Mouse (Mus musculus) CH12.LX (cell line): Measurements from ENCODE around the gene Cd81. TPM values are rescaled to one million over a fixed set of nuclear protein-coding genes. Genes with fewer than 3 reads are reported as not detected.
A peak's percentile ranks its signal among the peaks of the same experiment; 100 is the strongest.

Experiments
- DNase-seq: peaks from one replicate; pipeline ENCODE4 v3.0.0-alpha.2; 2013; ENCODE audit errors: extremely low read depth
- H3K27ac ChIP-seq: 2 replicates; pipeline ENCODE4 v1.5.1; 2012; ENCODE audit warnings: low read depth, mild to moderate bottlenecking, control low read depth, moderate library complexity; ENCODE audit not compliant: insufficient read depth
- H3K27me3 ChIP-seq: replicated peaks from 2 replicates; pipeline ENCODE3; 2012; ENCODE audit warnings: inconsistent platforms
- H3K36me3 ChIP-seq, 2 experiments: replicated peaks in 1 of 2; 2 replicates each; pipeline versions ENCODE3 to v1.6.1; 2012; ENCODE audit warnings: inconsistent platforms in 1 of 2, low read length in 1 of 2, mild to moderate bottlenecking in 1 of 2, mixed read lengths in 1 of 2, moderate library complexity in 1 of 2; ENCODE audit not compliant: control insufficient read depth in 1 of 2, insufficient read depth in 1 of 2
- H3K4me1 ChIP-seq, 2 experiments: 2 replicates each; pipeline ENCODE4 v1.6.1; 2012; ENCODE audit warnings: inconsistent platforms in 1 of 2, moderate library complexity in 1 of 2; ENCODE audit not compliant: insufficient read depth in 2 of 2, control insufficient read depth in 1 of 2
- H3K4me2 ChIP-seq: 2 replicates; pipeline ENCODE4 v1.6.1; 2012; ENCODE audit warnings: low read depth, mild to moderate bottlenecking, control low read depth; ENCODE audit not compliant: poor library complexity, insufficient read depth, severe bottlenecking
- H3K4me3 ChIP-seq, 3 experiments: fragments of 150-350 bp in 1 of 3; sonication (generic) in 1 of 3; replicated peaks in 1 of 3; 2 replicates each; pipeline versions ENCODE3 to v1.5.1; 2011 to 2012; ENCODE audit warnings: low read depth in 2 of 3, low read length in 2 of 3, mild to moderate bottlenecking in 2 of 3, moderate library complexity in 2 of 3, control low read depth in 1 of 3, improper control_type of control experiment in 1 of 3, inconsistent platforms in 1 of 3, mixed read lengths in 1 of 3; ENCODE audit not compliant: poor library complexity in 1 of 3
- H3K79me2 ChIP-seq: replicated peaks from 2 replicates; pipeline ENCODE4 v1.6.1; 2012; ENCODE audit warnings: mild to moderate bottlenecking, moderate library complexity; ENCODE audit not compliant: control insufficient read depth, poor library complexity, insufficient read depth, severe bottlenecking; ENCODE audit errors: extremely low read depth
- H3K9ac ChIP-seq: 2 replicates; pipeline ENCODE4 v1.6.1; 2012; ENCODE audit warnings: low read depth, mild to moderate bottlenecking, control low read depth, moderate library complexity; ENCODE audit not compliant: insufficient read depth
- H3K9me3 ChIP-seq: replicated peaks from 2 replicates; pipeline ENCODE3; 2012; ENCODE audit warnings: low read length, inconsistent platforms, mixed read lengths
- BHLHE40 ChIP-seq: IDR thresholded peaks from 2 replicates; pipeline ENCODE4 v1.6.1; 2011; ENCODE audit warnings: mild to moderate bottlenecking, low read depth, low read length, improper control_type of control experiment
- CHD1 ChIP-seq: IDR thresholded peaks from 2 replicates; pipeline ENCODE4 v1.6.1; 2012; ENCODE audit warnings: low read depth, low read length, improper control_type of control experiment, inconsistent platforms
- CHD2 ChIP-seq: IDR thresholded peaks from 2 replicates; pipeline ENCODE4 v1.6.1; 2011; ENCODE audit warnings: low read length, improper control_type of control experiment
- EP300 ChIP-seq: IDR thresholded peaks from 2 replicates; pipeline ENCODE4 v1.6.1; 2011; ENCODE audit warnings: low read length, improper control_type of control experiment
- ETS1 ChIP-seq: conservative IDR thresholded peaks from 2 replicates; pipeline ENCODE4 v1.6.1; 2012; ENCODE audit warnings: low read depth, mild to moderate bottlenecking, inconsistent platforms, low read length, improper control_type of control experiment, moderate library complexity
- HCFC1 ChIP-seq: IDR thresholded peaks from 2 replicates; pipeline ENCODE4 v1.6.1; 2012; ENCODE audit warnings: low read depth, mild to moderate bottlenecking, inconsistent platforms, low read length, improper control_type of control experiment
- IRF4 ChIP-seq: IDR thresholded peaks from 2 replicates; pipeline ENCODE4 v1.6.1; 2014; ENCODE audit warnings: low read depth, mild to moderate bottlenecking, inconsistent platforms, low read length, improper control_type of control experiment
- JUN ChIP-seq: IDR thresholded peaks from 2 replicates; pipeline ENCODE4 v1.6.1; 2011; ENCODE audit warnings: low read depth, mild to moderate bottlenecking, low read length, improper control_type of control experiment, moderate library complexity; ENCODE audit not compliant: insufficient read depth
- JUND ChIP-seq: conservative IDR thresholded peaks from 2 replicates; pipeline ENCODE4 v1.6.1; 2011; ENCODE audit warnings: low read depth, low read length, improper control_type of control experiment
- KAT2A ChIP-seq: IDR thresholded peaks from 2 replicates; pipeline ENCODE4 v1.6.1; 2012; ENCODE audit warnings: low read length, improper control_type of control experiment, inconsistent platforms; ENCODE audit not compliant: insufficient replicate concordance
- MAFK ChIP-seq: IDR thresholded peaks from 2 replicates; pipeline ENCODE4 v1.6.1; 2011; ENCODE audit warnings: low read length, improper control_type of control experiment; ENCODE audit not compliant: insufficient replicate concordance
- MAZ ChIP-seq: IDR thresholded peaks from 2 replicates; pipeline ENCODE4 v1.6.1; 2012; ENCODE audit warnings: low read depth, mild to moderate bottlenecking, inconsistent platforms, low read length, improper control_type of control experiment, moderate library complexity
- MYC ChIP-seq: IDR thresholded peaks from 2 replicates; pipeline ENCODE4 v1.6.1; 2011; ENCODE audit warnings: low read depth, mild to moderate bottlenecking, improper control_type of control experiment, low read length
- NELFE ChIP-seq: IDR thresholded peaks from 2 replicates; pipeline ENCODE4 v1.6.1; 2011; ENCODE audit warnings: low read depth, low read length, improper control_type of control experiment
- NRF1 ChIP-seq: IDR thresholded peaks from 2 replicates; pipeline ENCODE4 v1.6.1; 2014; ENCODE audit warnings: low read depth, mild to moderate bottlenecking, inconsistent platforms, low read length, improper control_type of control experiment, moderate library complexity
- PAX5 ChIP-seq: IDR thresholded peaks from 2 replicates; pipeline ENCODE4 v1.6.1; 2012; ENCODE audit warnings: low read length, inconsistent platforms, mixed read lengths
- POLR2A ChIP-seq: IDR thresholded peaks from 2 replicates; pipeline ENCODE4 v1.6.1; 2011; ENCODE audit warnings: low read depth, mild to moderate bottlenecking, improper control_type of control experiment, low read length
- POLR2AphosphoS2 ChIP-seq: IDR thresholded peaks from 2 replicates; pipeline ENCODE4 v1.6.1; 2011; ENCODE audit warnings: low read depth, low read length, improper control_type of control experiment
- RAD21 ChIP-seq: IDR thresholded peaks from 2 replicates; pipeline ENCODE4 v1.6.1; 2011; ENCODE audit warnings: low read depth, mild to moderate bottlenecking, low read length, improper control_type of control experiment, moderate library complexity
- RCOR1 ChIP-seq: conservative IDR thresholded peaks from 2 replicates; pipeline ENCODE4 v1.6.1; 2012; ENCODE audit warnings: low read depth, mild to moderate bottlenecking, inconsistent platforms, low read length, improper control_type of control experiment
- SMC3 ChIP-seq: IDR thresholded peaks from 2 replicates; pipeline ENCODE4 v1.6.1; 2011; ENCODE audit warnings: low read depth, low read length, improper control_type of control experiment
- TCF12 ChIP-seq: IDR thresholded peaks from 2 replicates; pipeline ENCODE4 v1.6.1; 2014; ENCODE audit warnings: low read depth, mild to moderate bottlenecking, inconsistent platforms, low read length, improper control_type of control experiment
- UBTF ChIP-seq: IDR thresholded peaks from 2 replicates; pipeline ENCODE4 v1.6.1; 2012; ENCODE audit warnings: low read depth, mild to moderate bottlenecking, inconsistent platforms, low read length, improper control_type of control experiment, moderate library complexity
- USF1 ChIP-seq: IDR thresholded peaks from 2 replicates; pipeline ENCODE4 v1.6.1; 2014; ENCODE audit warnings: low read depth, mild to moderate bottlenecking, inconsistent platforms, low read length, improper control_type of control experiment
- USF2 ChIP-seq: conservative IDR thresholded peaks from 2 replicates; pipeline ENCODE4 v1.6.1; 2011; ENCODE audit warnings: low read depth, low read length, improper control_type of control experiment
- ZC3H11A ChIP-seq: IDR thresholded peaks from 2 replicates; pipeline ENCODE4 v1.6.1; 2012; ENCODE audit warnings: low read depth, mild to moderate bottlenecking, inconsistent platforms, low read length, improper control_type of control experiment
- ZKSCAN1 ChIP-seq: IDR thresholded peaks from 2 replicates; pipeline ENCODE4 v1.6.1; 2012; ENCODE audit warnings: low read depth, inconsistent platforms, low read length, improper control_type of control experiment, borderline replicate concordance
- ZMIZ1 ChIP-seq: IDR thresholded peaks from 2 replicates; pipeline ENCODE4 v1.6.1; 2012; ENCODE audit warnings: low read depth, mild to moderate bottlenecking, inconsistent platforms, low read length, improper control_type of control experiment
- ZNF384 ChIP-seq: IDR thresholded peaks from 2 replicates; pipeline ENCODE4 v1.6.1; 2012; ENCODE audit warnings: low read depth, low read length, improper control_type of control experiment, inconsistent platforms
- dilution Hi-C: fragments of 300-500 bp; cut with MboI; formaldehyde crosslinking; loops from 2 replicates; pipeline ENCODE4 v1.14.3; 2020; ENCODE audit warnings: low sequenced_read_pairs; ENCODE audit not compliant: extremely low pct_unique_long_range_greater_than_20kb, extremely low pct_ligation_motif_present
- in situ Hi-C: fragments of 300-500 bp; cut with MboI; formaldehyde crosslinking; loops from 3 replicates; pipeline ENCODE4 v1.14.3; 2019; ENCODE audit warnings: low sequenced_read_pairs, low pct_ligation_motif_present, low pct_unique_long_range_greater_than_20kb, mixed read lengths
- polyA plus RNA-seq: library from polyadenylated mRNA; unstranded; fragments of >175 nt; gene quantifications from 2 replicates; pipeline ENCODE4 v1.2.1, GENCODE M21; 2012; ENCODE audit warnings: low read depth; ENCODE audit not compliant: insufficient read length
- total RNA-seq, 2 experiments: library from RNA; depleted of rRNA; stranded (reverse); fragments of 300-350 nt in 1 of 2; fragments of >200 nt in 1 of 2; gene quantifications; 2 replicates each; pipeline ENCODE4 v1.2.3; 2012 to 2014

The Cd81 gene
- total and polyA plus RNA-seq, 3 experiments: 318 to 352 (median 327) TPM

- no peak for TF ChIP-seq KAT2A
- TF ChIP-seq, all 38 proteins: peak for 8
These were observed 29.5 kb downstream of the Cd81 start (continued) for GRCm38 (mm10) chr7:143082024-143082423.

GRCm38 (mm10) chr7:143083708-143084107, 31.2 kb downstream of the Cd81 start:
- peaks cover 10 to 39% of the 10 kb centered on the region in 2 experiments for H3K4me1 ChIP-seq
- H3K4me2 ChIP-seq: no peak overlapping the region
- in situ Hi-C loops (no loop called here), dilution Hi-C loops (no loop called here)
- H3K27ac ChIP-seq: no peak overlapping the region
- H3K36me3 ChIP-seq: peaks cover 0 to 5% of the 10 kb centered on the region in 2 experiments
- H3K9me3 ChIP-seq: no peaks in the 10 kb centered on the region
- H3K79me2 ChIP-seq: no peaks in the 10 kb centered on the region
- H3K4me3 ChIP-seq: no peak overlapping the region
- H3K27me3 ChIP-seq: peaks cover 3% of the 10 kb centered on the region
- H3K9ac ChIP-seq: no peak overlapping the region
- TF ChIP-seq POLR2AphosphoS2: no peak
- TF ChIP-seq TCF12: no peak
- no peak for TF ChIP-seq JUN
- TF ChIP-seq CHD2: no peak
- no peak for TF ChIP-seq UBTF
- no peak for TF ChIP-seq MAFK
- no peak for TF ChIP-seq IRF4
- TF ChIP-seq RAD21: no peak
- TF ChIP-seq JUND: no peak
- TF ChIP-seq RCOR1: no peak
- no peak for TF ChIP-seq NELFE
- no peak for TF ChIP-seq ZKSCAN1
- no peak for TF ChIP-seq PAX5
- no peak for TF ChIP-seq SMC3
- TF ChIP-seq NRF1: no peak
- TF ChIP-seq USF1: no peak
- no peak for TF ChIP-seq CHD1
- no peak for TF ChIP-seq ZMIZ1
- no peak for TF ChIP-seq EP300
- DNase-seq: no peak

GRCm38 (mm10) chr7:143086366-143086765, 33.8 kb downstream of the Cd81 start:
- in situ Hi-C loops (no loop called here), dilution Hi-C loops (no loop called here)
- peak; percentile 80 for DNase-seq
- Histone ChIP-seq H3K4me3 (no peak overlapping the region), H3K79me2 (no peaks in the 10 kb centered on the region), H3K9ac (no peak overlapping the region), H3K4me1 (peaks cover 10 to 33% of the 10 kb centered on the region in 2 experiments), H3K27ac (no peak overlapping the region), H3K27me3 (peaks cover 20% of the 10 kb centered on the region), H3K36me3 (no peaks in the 10 kb centered on the region), H3K4me2 (no peak overlapping the region), H3K9me3 (no peaks in the 10 kb centered on the region)
- no peak for TF ChIP-seq EP300
- TF ChIP-seq POLR2AphosphoS2: no peak
- TF ChIP-seq ZKSCAN1: no peak
- TF ChIP-seq RCOR1: no peak
- TF ChIP-seq HCFC1: no peak
- no peak for TF ChIP-seq TCF12
- TF ChIP-seq SMC3: peak; percentile 95
- no peak for TF ChIP-seq JUND
- no peak for TF ChIP-seq CHD2
- TF ChIP-seq ZMIZ1: no peak
- TF ChIP-seq RAD21: peak; percentile 89
- TF ChIP-seq IRF4: 0 out of 2 replicates have a peak, but pooled peaks have one; percentile 25
- TF ChIP-seq USF2: no peak
- TF ChIP-seq ETS1: no peak
- TF ChIP-seq ZNF384: no peak
- no peak for TF ChIP-seq MAZ
- no peak for TF ChIP-seq MYC
- TF ChIP-seq BHLHE40: no peak
- no peak for TF ChIP-seq UBTF
- no peak for TF ChIP-seq USF1
- no peak for TF ChIP-seq NRF1
- TF ChIP-seq ZC3H11A: peak; percentile 85
- no peak for TF ChIP-seq POLR2A
